Mouse (Mus musculus) hindbrain, embryonic 16.5 days (tissue): ENCODE measurements around the gene Rasgrp1. TPM values are rescaled to one million over a fixed set of nuclear protein-coding genes. Genes with fewer than 3 reads are reported as not detected.

Experiments used
- ATAC-seq: fragments of 200-750 bp; cut with Nextera tagmentation; 2 replicates; pipeline ENCODE4 v1.8.0; 2017; ENCODE audit warnings: moderate TSS enrichment, moderate library complexity
- H3K27ac ChIP-seq: fragments of 300-500 bp; sonication (generic); 2 replicates; pipeline ENCODE4 v1.5.1; 2014; ENCODE audit warnings: low read depth, mild to moderate bottlenecking, control low read depth, low read length, moderate library complexity
- H3K27me3 ChIP-seq: fragments of 300-500 bp; sonication (generic); replicated peaks from 2 replicates; pipeline ENCODE4 v1.6.1; 2014; ENCODE audit warnings: low read length; ENCODE audit not compliant: control insufficient read depth, insufficient read depth
- H3K36me3 ChIP-seq: fragments of 300-500 bp; sonication (generic); 2 replicates; pipeline ENCODE4 v1.6.1; 2014; ENCODE audit warnings: mild to moderate bottlenecking, low read length, moderate library complexity, mixed read lengths; ENCODE audit not compliant: control insufficient read depth, insufficient read depth
- H3K4me1 ChIP-seq: fragments of 300-500 bp; sonication (generic); 2 replicates; pipeline ENCODE4 v1.6.1; 2014; ENCODE audit warnings: low read depth, low read length; ENCODE audit not compliant: control insufficient read depth, insufficient read depth
- H3K4me2 ChIP-seq: fragments of 300-500 bp; sonication (generic); 2 replicates; pipeline ENCODE4 v1.6.1; 2014; ENCODE audit warnings: mild to moderate bottlenecking, low read length, control low read depth, moderate library complexity
- H3K4me3 ChIP-seq: fragments of 300-500 bp; sonication (generic); 2 replicates; pipeline ENCODE4 v1.5.1; 2014; ENCODE audit warnings: mild to moderate bottlenecking, low read length, control low read depth, moderate library complexity
- H3K9ac ChIP-seq: fragments of 300-500 bp; sonication (generic); 2 replicates; pipeline ENCODE4 v1.6.1; 2014; ENCODE audit warnings: low read depth, mild to moderate bottlenecking, control low read depth, low read length, moderate library complexity
- H3K9me3 ChIP-seq: fragments of 300-500 bp; sonication (generic); 2 replicates; pipeline ENCODE4 v1.6.1; 2014; ENCODE audit warnings: mild to moderate bottlenecking, low read length, moderate library complexity; ENCODE audit not compliant: control insufficient read depth
- WGBS: fragments of 180-500 bp; shearing (Covaris S2); extraction: QIAGEN DNeasy Blood & Tissue Kit; methylation state at CpG from one replicate; pipeline ENCODE4 v1.1.7; 2014; 5-methylcytosine and 5-hydroxymethylcytosine counted together
- polyA plus RNA-seq: library from polyadenylated mRNA; unstranded; fragments of >200 nt; fragmentation: Nextera tagmentation; extraction: Ambion mirVana; gene quantifications from 2 replicates; pipeline ENCODE4 v1.2.1, GENCODE M21; 2015

Rasgrp1 gene
- polyA plus RNA-seq, 1 experiment from 2014 or later: 2.5 TPM

DNA sequence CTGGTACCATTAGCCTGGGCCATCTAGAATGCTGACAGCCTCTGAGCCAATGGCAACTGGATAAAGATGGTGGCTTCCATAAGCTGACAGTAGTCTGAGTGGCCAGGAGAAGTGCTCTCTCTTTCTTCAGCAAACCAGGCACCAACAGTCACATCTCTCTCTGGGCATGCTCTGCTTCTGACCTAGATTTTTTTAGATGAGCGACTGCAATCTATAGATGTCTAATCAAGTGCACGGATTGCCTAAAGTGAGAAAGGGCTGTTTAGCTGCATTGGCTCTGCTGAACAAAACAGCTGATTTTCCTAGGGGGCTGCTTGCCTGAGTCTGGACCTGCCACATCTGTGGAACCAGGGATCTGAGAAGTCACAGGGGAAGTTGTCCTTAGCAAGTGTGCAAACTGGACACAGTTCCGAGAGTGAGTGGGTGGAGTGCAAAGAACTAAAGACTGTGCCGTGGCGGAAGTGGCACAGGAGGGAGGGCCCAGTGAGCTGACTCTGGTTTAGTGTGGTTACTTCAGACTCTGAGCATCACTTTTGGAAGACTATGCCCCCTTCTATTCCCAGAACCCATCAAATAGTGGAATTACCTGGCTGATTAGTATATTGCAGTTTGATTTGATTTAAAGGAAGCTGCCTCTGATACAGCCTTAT, 29.1 kb downstream of the Rasgrp1 start:
- H3K36me3 ChIP-seq: no peaks in the 10 kb centered on the region
- H3K9ac ChIP-seq: no peak overlapping the region
- no peak overlapping the region for H3K4me3 ChIP-seq
- H3K9me3 ChIP-seq: peaks cover 5% of the 10 kb centered on the region
- H3K4me2 ChIP-seq: no peak overlapping the region
- 81% methylated on average over 5 of the region's 5 CpGs for WGBS
- ATAC-seq: no peak
- peaks cover 4% of the 10 kb centered on the region; the same call in 1 of the 2 replicates for H3K4me1 ChIP-seq
- H3K27me3 ChIP-seq: no peaks in the 10 kb centered on the region
- no peak overlapping the region for H3K27ac ChIP-seq

DNA sequence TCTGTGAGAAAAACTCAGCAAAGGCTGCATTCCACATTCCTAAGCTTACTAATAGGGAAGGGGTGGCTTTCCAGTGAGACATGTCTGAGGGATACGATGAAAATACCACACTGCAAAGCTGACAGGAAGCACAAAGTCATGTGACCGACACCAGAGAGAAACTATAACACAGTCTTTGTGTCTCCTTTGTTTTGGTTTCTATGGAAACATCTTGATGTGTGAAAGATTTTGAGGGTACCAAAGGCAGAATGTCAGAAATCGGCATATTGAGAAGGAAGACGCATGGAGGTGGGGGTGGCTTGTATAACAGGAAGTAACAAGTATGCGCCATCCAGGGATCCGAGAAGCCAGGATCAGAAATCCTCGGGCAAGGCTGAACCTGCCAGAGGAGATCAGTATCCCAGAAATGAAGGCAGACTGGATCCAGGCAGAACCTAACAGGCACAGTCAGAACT, 30.3 kb downstream of the Rasgrp1 start:
- peak overlapping the region; percentile 35 for H3K4me2 ChIP-seq
- H3K9me3 ChIP-seq: peaks cover 5% of the 10 kb centered on the region
- H3K4me1 ChIP-seq: peaks cover 4% of the 10 kb centered on the region; the same call in 1 of the 2 replicates
- peak; percentile 88 for ATAC-seq
- no peak overlapping the region; the same call in 1 of the 2 replicates for H3K27ac ChIP-seq
- 0 out of 2 replicates have a peak overlapping the region, but pooled peaks have one; percentile 7 for H3K4me3 ChIP-seq
- H3K9ac ChIP-seq: no peak overlapping the region
- no peaks in the 10 kb centered on the region for H3K36me3 ChIP-seq
- no peaks in the 10 kb centered on the region for H3K27me3 ChIP-seq
- WGBS: 44% methylated on average over 7 of the region's 7 CpGs

DNA sequence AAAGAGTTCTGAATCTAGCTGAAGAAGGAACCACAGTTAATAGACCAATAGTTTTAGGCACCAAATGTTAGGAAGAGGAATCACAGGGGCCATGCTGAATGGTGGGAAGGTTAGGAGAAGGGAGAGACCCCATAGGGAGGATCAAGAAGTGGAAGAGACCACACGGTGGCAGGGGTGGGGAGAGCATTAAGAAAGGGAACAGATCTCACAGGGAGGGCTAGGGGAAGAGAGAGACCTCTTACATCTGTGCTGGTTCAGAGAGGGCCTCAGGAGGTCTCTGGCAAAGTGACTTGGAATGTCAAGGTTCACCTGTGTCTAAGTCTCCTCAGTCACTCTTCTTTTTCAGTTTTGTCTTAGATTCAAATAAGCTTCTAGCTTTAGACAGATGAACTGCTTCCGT, 30.8 kb downstream of the Rasgrp1 start:
- Histone ChIP-seq H3K4me3 (no peak overlapping the region), H3K4me1 (peaks cover 4% of the 10 kb centered on the region; the same call in 1 of the 2 replicates), H3K9me3 (peaks cover 5% of the 10 kb centered on the region), H3K9ac (no peak overlapping the region), H3K36me3 (no peaks in the 10 kb centered on the region), H3K27me3 (no peaks in the 10 kb centered on the region), H3K27ac (no peak overlapping the region; the same call in 1 of the 2 replicates), H3K4me2 (peak overlapping the region; percentile 35)
- ATAC-seq: peak; percentile 42; the same call in 1 of the 2 replicates
- 57% methylated on average over 2 of the region's 2 CpGs for WGBS

DNA sequence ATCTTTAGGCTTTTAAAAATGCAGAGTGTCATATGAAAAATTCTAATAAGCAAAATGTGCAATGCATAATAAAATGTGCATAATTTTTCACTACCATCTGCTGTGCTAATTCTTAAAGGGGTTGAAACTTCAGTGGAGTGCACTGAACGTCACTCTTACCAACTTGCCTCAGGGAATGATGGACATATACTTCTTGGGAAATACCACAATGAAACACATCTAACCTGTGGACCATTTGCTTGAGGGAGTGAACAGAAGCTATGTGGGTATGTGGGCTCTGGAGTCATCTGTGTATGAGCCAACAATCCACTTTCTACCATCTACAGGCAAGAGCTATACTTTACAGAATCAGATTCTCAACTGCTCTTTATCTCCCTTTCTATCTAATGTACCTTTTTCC, 31.5 kb downstream of the Rasgrp1 start:
- Histone ChIP-seq H3K27me3 (no peaks in the 10 kb centered on the region), H3K4me3 (no peak overlapping the region), H3K27ac (no peak overlapping the region), H3K9me3 (peaks cover 2% of the 10 kb centered on the region; the same call in 1 of the 2 replicates), H3K9ac (no peak overlapping the region), H3K4me2 (no peak overlapping the region), H3K36me3 (no peaks in the 10 kb centered on the region), H3K4me1 (peaks cover 4% of the 10 kb centered on the region; the same call in 1 of the 2 replicates)
- no peak for ATAC-seq
- whole genome bisulfite sequencing: 77% methylated on average over 1 of the region's 1 CpGs

DNA sequence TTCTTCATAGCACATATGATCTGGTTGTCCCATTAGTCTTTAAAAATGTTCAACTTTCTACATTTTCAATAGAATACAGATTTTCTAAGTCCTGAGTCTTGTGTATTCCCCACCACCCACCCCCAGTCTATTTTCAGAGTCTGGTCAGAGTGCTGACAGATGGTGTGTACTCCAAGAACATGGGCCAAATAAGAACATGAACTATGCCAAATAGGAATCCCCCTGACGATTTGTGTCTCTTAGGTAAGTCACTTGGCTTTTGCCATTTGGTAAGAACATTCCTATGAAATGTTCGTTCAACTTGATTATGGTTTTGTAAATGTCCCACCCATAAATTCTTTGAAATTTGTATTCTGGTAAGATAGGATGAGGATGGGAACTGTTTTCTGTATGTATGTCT, 33.8 kb downstream of the Rasgrp1 start:
- Histone ChIP-seq H3K9ac (no peak overlapping the region), H3K27ac (no peak overlapping the region), H3K4me1 (peaks cover 4% of the 10 kb centered on the region; the same call in 1 of the 2 replicates), H3K36me3 (no peaks in the 10 kb centered on the region), H3K27me3 (no peaks in the 10 kb centered on the region), H3K4me2 (no peak overlapping the region), H3K9me3 (no peaks in the 10 kb centered on the region), H3K4me3 (no peak overlapping the region)
- 91% methylated on average over 2 of the region's 2 CpGs for WGBS
- ATAC-seq: no peak

DNA sequence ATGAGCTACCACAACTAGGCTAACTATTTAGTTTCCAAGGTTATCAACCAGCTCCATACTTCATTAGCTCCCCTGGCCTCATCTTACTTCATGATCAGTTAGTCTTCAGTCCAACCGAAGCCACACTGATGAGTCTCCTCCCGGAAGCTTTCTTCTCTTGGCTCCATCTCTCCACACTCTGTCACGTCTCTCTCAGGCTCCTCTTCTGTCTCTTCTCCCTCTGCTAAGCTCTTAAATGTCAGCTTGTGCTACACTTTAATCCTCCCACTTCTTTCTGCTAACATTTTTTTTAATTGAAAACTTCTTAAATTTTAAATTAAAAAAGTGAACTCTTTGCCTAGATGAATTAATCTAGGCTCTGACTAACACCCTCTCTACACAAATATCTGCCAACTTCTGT, 34.8 kb downstream of the Rasgrp1 start:
- H3K9me3 ChIP-seq: no peaks in the 10 kb centered on the region
- H3K4me2 ChIP-seq: no peak overlapping the region
- no peak for ATAC-seq
- H3K27me3 ChIP-seq: no peaks in the 10 kb centered on the region
- 95% methylated on average over 3 of the region's 3 CpGs for WGBS
- H3K4me1 ChIP-seq: peaks cover 4% of the 10 kb centered on the region; the same call in 1 of the 2 replicates
- H3K9ac ChIP-seq: no peak overlapping the region
- no peaks in the 10 kb centered on the region for H3K36me3 ChIP-seq
- H3K4me3 ChIP-seq: no peak overlapping the region
- H3K27ac ChIP-seq: no peak overlapping the region

DNA sequence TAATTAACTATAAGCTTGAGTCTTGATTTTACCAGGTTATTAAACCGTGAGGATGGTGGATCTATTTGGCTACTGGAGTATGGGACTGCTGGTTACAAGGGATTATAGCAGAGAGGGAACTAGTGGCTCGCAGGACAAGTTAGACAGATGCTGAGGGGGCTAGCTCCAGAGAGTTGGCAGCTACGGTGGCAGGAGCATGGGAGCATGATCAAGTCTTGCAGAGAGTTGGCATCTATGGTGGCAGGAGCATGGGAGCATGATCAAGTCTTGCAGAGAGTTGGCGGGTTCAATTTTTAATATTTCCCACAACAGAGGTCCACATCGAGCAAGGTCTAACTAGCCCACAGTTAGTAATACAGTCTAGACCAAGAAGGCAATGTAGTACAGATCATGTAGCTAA, 37.9 kb downstream of the Rasgrp1 start:
- no peaks in the 10 kb centered on the region for H3K27me3 ChIP-seq
- WGBS: 81% methylated on average over 5 of the region's 5 CpGs
- no peaks in the 10 kb centered on the region for H3K4me1 ChIP-seq

DNA sequence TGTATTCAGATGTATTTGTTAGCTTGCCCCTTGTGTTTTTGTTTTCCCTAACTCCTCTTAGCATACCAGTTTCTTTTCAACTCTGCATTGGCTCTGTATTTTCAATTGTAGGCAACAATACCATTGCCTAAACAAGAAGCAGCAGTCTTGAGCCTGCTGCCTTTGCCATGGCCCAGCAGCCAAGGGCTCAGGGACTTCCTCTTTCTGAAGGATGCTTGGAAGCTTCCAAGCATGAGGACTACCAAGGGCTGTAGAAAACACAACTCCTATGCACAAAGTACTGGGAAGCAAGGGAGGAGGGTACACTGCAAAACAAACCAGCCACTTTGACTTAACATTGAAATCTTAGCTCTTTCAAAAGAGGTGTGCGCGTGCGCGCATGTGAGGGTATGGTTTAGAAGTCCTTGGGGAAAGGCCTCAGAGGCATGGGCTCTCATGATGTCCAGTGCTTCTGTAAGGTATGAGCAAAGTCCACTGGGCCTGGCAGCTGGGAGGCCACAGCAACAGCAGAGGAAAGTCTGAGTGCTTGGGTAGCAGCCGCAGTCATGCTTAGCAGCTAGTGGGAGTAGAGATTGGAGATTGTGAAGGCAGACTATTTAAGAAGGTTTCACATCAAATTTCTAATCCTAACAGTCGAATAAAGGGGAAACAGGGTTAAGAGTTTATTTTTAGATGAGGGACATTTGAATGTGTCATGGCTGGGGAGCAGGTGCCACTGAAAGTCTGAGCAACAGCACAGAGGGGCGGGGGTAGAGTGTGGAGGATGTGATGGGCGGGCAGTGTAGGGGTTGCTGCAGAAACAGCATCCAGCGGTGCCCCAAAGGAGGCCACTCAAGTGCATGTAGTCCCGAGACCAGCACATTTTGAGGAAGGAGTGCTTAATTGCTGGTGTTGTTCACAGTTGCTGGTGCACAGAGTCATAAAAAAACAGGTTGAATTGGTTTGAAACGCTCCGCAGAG, 39.1 kb downstream of the Rasgrp1 start:
- no peak overlapping the region for H3K9ac ChIP-seq
- no peaks in the 10 kb centered on the region for H3K9me3 ChIP-seq
- H3K27me3 ChIP-seq: no peaks in the 10 kb centered on the region
- no peaks in the 10 kb centered on the region for H3K4me1 ChIP-seq
- 92% methylated on average over 12 of the region's 12 CpGs for WGBS
- no peak overlapping the region for H3K27ac ChIP-seq
- H3K36me3 ChIP-seq: no peaks in the 10 kb centered on the region
- no peak overlapping the region for H3K4me2 ChIP-seq
- H3K4me3 ChIP-seq: no peak overlapping the region
- no peak for ATAC-seq

More for the DNA sequence above, 37.9 kb downstream of the Rasgrp1 start:
- no peak overlapping the region for H3K4me3 ChIP-seq
- no peak overlapping the region for H3K27ac ChIP-seq
- H3K36me3 ChIP-seq: no peaks in the 10 kb centered on the region
- ATAC-seq: no peak
- H3K4me2 ChIP-seq: no peak overlapping the region
- H3K9ac ChIP-seq: no peak overlapping the region
- H3K9me3 ChIP-seq: no peaks in the 10 kb centered on the region
